Mouse (Mus musculus): ENCODE measurements around the gene 4930556J24Rik. TPM values are rescaled to one million over a fixed set of nuclear protein-coding genes. Genes with fewer than 3 reads are reported as not detected.
"Not testable (repeated sequence)": the region's sequence is repeated elsewhere in the genome, so short reads cannot be mapped to it uniquely, and the experiment has no call there.

Gene 4930556J24Rik
- polyA plus RNA-seq (2012; ENCODE audit: insufficient read depth, low replicate concordance): not detected in 2 replicates

DNA sequence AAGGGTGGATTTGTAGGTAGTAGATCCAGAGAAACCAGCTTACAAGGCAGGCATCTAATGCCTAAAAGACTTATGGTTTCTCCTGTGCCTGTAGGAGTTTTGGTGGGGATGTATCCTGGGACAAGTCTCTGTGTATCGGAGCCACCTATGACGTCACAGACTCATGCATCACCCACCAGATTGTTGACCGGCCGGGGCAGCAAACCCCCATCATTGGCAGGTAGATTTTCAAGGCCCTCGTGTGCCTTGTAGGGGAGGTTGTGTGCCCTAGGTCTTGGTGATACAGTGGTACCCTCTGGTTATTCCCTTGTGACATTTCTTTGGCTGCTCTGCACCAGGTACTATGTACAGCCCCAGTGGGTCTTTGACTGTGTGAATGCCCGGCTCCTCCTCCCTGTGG, at the start of gene 4930556J24Rik:
4930556J24Rik (minus strand) TSS at position 101 of the 400 bp plus-strand sequence.
- Histone ChIP-seq H3K4me1 (peaks cover 33% of the 10 kb centered on the region), H3K9me3 (no peaks in the 10 kb centered on the region), H3K4me3 (replicated peaks) (no peak within 1 kb of the TSS), H3K36me3 (replicated peaks; ENCODE audit: low read length) (peaks cover 96% of the 10 kb centered on the region), H3K27me3 (replicated peaks) (no peaks in the 10 kb centered on the region)
- TF ChIP-seq GATA1 (IDR thresholded peaks at IDR 0.05; ENCODE audit: borderline replicate concordance, low read length) (no peak), FLI1 (IDR thresholded peaks at IDR 0.05; ENCODE audit: low read length) (no peak)

- Histone ChIP-seq H3K27me3 (replicated peaks) (peaks cover 10% of the 10 kb centered on the region), H3K4me3 (replicated peaks) (no peak overlapping the region), H3K9me3 (peaks cover 21% of the 10 kb centered on the region), H3K4me1 (no peaks in the 10 kb centered on the region), H3K36me3 (replicated peaks; ENCODE audit: low read length) (no peaks in the 10 kb centered on the region)
- TF ChIP-seq GATA1 (IDR thresholded peaks at IDR 0.05; ENCODE audit: borderline replicate concordance, low read length): no peak
- TF ChIP-seq FLI1 (IDR thresholded peaks at IDR 0.05; ENCODE audit: low read length): no peak
Observed at GRCm38 (mm10) chr11:4023321-4023720, 46.7 kb upstream of the 4930556J24Rik start.

DNA sequence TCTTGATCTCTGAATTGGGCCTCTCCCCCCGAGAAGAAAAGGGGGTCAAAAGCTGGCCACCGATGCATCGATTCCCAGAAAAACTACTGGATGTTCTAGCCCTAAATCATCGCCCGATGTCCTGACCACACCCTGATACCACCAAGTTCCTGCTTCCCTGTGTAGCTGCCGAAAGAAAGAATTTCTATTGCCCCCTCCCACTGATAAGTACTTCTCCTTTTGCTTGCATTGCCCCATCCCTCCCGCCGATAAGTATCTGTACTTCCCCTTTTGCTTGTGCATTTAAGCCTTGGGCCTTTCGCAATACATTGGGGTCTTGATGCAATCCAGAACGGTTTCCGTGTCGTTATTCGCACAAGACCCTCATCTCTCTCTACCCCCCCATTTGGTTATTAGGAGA, 45.5 kb upstream of the 4930556J24Rik start:
- not testable (repeated sequence) for H3K27me3 ChIP-seq (replicated peaks); H3K36me3 ChIP-seq (replicated peaks; ENCODE audit: low read length); H3K4me1 ChIP-seq; H3K4me3 ChIP-seq (replicated peaks)
- H3K9me3 ChIP-seq: peaks cover 25% of the 10 kb centered on the region

DNA sequence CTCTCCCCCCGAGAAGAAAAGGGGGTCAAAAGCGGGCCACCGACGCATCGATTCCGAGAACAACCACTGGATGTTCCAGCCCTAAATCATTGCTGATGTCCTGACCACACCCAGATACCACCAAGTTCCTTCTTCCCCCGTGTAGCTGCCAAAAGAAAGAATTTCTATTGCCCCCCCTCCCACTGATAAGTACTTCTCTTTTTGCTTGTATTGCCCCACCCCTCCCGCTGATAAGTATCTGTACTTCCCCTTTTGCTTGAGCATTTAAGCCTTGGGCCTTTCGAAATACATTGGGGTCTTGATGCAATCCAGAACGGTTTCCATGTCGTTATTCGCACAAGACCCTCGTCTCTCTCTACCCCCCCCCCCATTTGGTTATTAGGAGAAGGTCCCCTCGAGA, 39.2 kb upstream of the 4930556J24Rik start:
- not testable (repeated sequence) for H3K36me3 ChIP-seq (replicated peaks; ENCODE audit: low read length); H3K4me1 ChIP-seq; H3K4me3 ChIP-seq (replicated peaks)
- Histone ChIP-seq H3K27me3 (replicated peaks) (peaks cover 12% of the 10 kb centered on the region), H3K9me3 (peaks cover 36% of the 10 kb centered on the region)

GRCm38 (mm10) chr11:4012616-4013015, 36.0 kb upstream of the 4930556J24Rik start:
- no peak overlapping the region for H3K4me3 ChIP-seq (replicated peaks)
- H3K27me3 ChIP-seq (replicated peaks): peaks cover 27% of the 10 kb centered on the region
- H3K36me3 ChIP-seq (replicated peaks; ENCODE audit: low read length): no peaks in the 10 kb centered on the region
- H3K9me3 ChIP-seq: peaks cover 43% of the 10 kb centered on the region
- H3K4me1 ChIP-seq: peaks cover 6% of the 10 kb centered on the region
- no peak for TF ChIP-seq FLI1 (IDR thresholded peaks at IDR 0.05; ENCODE audit: low read length)
- TF ChIP-seq GATA1 (IDR thresholded peaks at IDR 0.05; ENCODE audit: borderline replicate concordance, low read length): no peak

- peaks cover 13% of the 10 kb centered on the region for H3K9me3 ChIP-seq
Observed at GRCm38 (mm10) chr11:4006462-4006861, 29.9 kb upstream of the 4930556J24Rik start.

GRCm38 (mm10) chr11:4005220-4005805, 28.7 kb upstream of the 4930556J24Rik start:
- Histone ChIP-seq H3K9me3 (0 out of 2 replicates have a peak, but pooled peaks cover 3% of the 10 kb centered on the region), H3K4me3 (replicated peaks) (no peak overlapping the region), H3K4me1 (peaks cover 23% of the 10 kb centered on the region), H3K27me3 (replicated peaks) (peaks cover 42% of the 10 kb centered on the region), H3K36me3 (replicated peaks; ENCODE audit: low read length) (no peaks in the 10 kb centered on the region)
- TF ChIP-seq GATA1 (IDR thresholded peaks at IDR 0.05; ENCODE audit: borderline replicate concordance, low read length): no peak
- TF ChIP-seq FLI1 (IDR thresholded peaks at IDR 0.05; ENCODE audit: low read length): no peak

More at GRCm38 (mm10) chr11:4006462-4006861, 29.9 kb upstream of the 4930556J24Rik start:
- Histone ChIP-seq H3K27me3 (replicated peaks) (peaks cover 44% of the 10 kb centered on the region), H3K4me1 (peaks cover 23% of the 10 kb centered on the region), H3K4me3 (replicated peaks) (no peak overlapping the region), H3K36me3 (replicated peaks; ENCODE audit: low read length) (no peaks in the 10 kb centered on the region)
- TF ChIP-seq FLI1 (IDR thresholded peaks at IDR 0.05; ENCODE audit: low read length) (no peak), GATA1 (IDR thresholded peaks at IDR 0.05; ENCODE audit: borderline replicate concordance, low read length) (no peak)

GRCm38 (mm10) chr11:4001603-4002002, 25.0 kb upstream of the 4930556J24Rik start:
- Histone ChIP-seq H3K36me3 (replicated peaks; ENCODE audit: low read length) (no peaks in the 10 kb centered on the region), H3K4me3 (replicated peaks) (peak overlapping the region; percentile 1), H3K4me1 (peaks cover 20% of the 10 kb centered on the region), H3K27me3 (replicated peaks) (peaks cover 57% of the 10 kb centered on the region), H3K9me3 (peaks cover 19% of the 10 kb centered on the region)
- TF ChIP-seq GATA1 (IDR thresholded peaks at IDR 0.05; ENCODE audit: borderline replicate concordance, low read length) (no peak), FLI1 (IDR thresholded peaks at IDR 0.05; ENCODE audit: low read length) (no peak)

- no peaks in the 10 kb centered on the region for H3K36me3 ChIP-seq (replicated peaks; ENCODE audit: low read length)
- H3K4me1 ChIP-seq: peaks cover 17% of the 10 kb centered on the region
- H3K27me3 ChIP-seq (replicated peaks): peaks cover 53% of the 10 kb centered on the region
- TF ChIP-seq GATA1 (IDR thresholded peaks at IDR 0.05; ENCODE audit: borderline replicate concordance, low read length) (no peak), FLI1 (IDR thresholded peaks at IDR 0.05; ENCODE audit: low read length) (no peak)
- H3K4me3 ChIP-seq (replicated peaks): no peak overlapping the region
- peaks cover 19% of the 10 kb centered on the region for H3K9me3 ChIP-seq
Observed at GRCm38 (mm10) chr11:3999547-3999946, 23.0 kb upstream of the 4930556J24Rik start.

DNA sequence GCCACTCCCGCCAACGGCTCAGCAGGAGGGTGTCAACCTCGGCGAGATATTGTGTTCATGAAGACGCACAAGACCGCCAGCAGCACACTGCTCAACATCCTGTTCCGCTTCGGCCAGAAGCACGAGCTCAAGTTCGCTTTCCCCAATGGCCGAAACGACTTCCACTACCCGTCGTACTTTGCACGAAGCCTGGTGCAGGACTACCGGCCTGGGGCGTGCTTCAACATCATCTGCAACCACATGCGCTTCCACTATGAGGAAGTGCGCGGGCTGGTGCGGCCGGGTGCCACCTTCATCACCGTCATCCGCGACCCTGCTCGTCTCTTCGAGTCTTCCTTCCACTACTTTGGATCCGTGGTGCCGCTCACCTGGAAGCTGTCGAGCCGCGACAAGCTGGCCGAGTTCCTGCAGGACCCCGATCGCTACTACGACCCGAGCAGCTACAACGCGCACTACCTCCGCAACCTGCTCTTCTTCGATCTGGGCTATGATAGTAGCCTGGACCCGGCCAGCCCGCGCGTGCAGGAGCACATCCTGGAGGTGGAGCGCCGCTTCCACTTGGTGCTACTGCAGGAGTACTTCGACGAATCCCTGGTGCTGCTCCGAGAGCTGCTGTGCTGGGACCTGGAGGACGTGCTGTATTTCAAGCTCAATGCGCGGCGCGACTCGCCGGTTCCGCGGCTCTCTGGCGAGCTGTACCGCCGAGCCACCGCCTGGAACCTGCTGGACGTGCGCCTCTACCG, 21.6 kb upstream of the 4930556J24Rik start:
- Histone ChIP-seq H3K4me3 (replicated peaks) (peak overlapping the region; percentile 87), H3K9me3 (peaks cover 19% of the 10 kb centered on the region), H3K36me3 (replicated peaks; ENCODE audit: low read length) (no peaks in the 10 kb centered on the region)

More for the DNA sequence above, 21.6 kb upstream of the 4930556J24Rik start:
- no peak for TF ChIP-seq FLI1 (IDR thresholded peaks at IDR 0.05; ENCODE audit: low read length)
- no peak for TF ChIP-seq GATA1 (IDR thresholded peaks at IDR 0.05; ENCODE audit: borderline replicate concordance, low read length)
- Histone ChIP-seq H3K27me3 (replicated peaks) (peaks cover 55% of the 10 kb centered on the region), H3K4me1 (peaks cover 17% of the 10 kb centered on the region)
